Mouse (Mus musculus) myocyte (in vitro differentiated cells): Measurements from ENCODE around the gene Dop1a. TPM values are rescaled to one million over a fixed set of nuclear protein-coding genes. Genes with fewer than 3 reads are reported as not detected.

Source experiments
- H3K27me3 ChIP-seq: one replicate; pipeline ENCODE4 v1.6.1; 2011; ENCODE audit not compliant: control insufficient read depth, insufficient read depth, insufficient read length
- H3K36me3 ChIP-seq: one replicate; pipeline ENCODE4 v1.6.1; 2011; ENCODE audit not compliant: control insufficient read depth, insufficient read depth
- H3K4me2 ChIP-seq: one replicate; pipeline ENCODE4 v1.6.1; 2011; ENCODE audit warnings: low read depth, control low read depth
- H3K4me3 ChIP-seq: one replicate; pipeline ENCODE4 v1.5.1; 2011; ENCODE audit warnings: mild to moderate bottlenecking, control low read depth, moderate library complexity
- H3K79me2 ChIP-seq: one replicate; pipeline ENCODE4 v1.6.1; 2011; ENCODE audit not compliant: control insufficient read depth, insufficient read depth
- H3ac ChIP-seq: one replicate; pipeline ENCODE4 v1.6.1; 2011; ENCODE audit not compliant: control insufficient read depth, insufficient read length
- CEBPB ChIP-seq: IDR thresholded peaks from 2 replicates; pipeline ENCODE4 v1.6.1; 2011; ENCODE audit warnings: mild to moderate bottlenecking, moderate library complexity; ENCODE audit not compliant: poor library complexity, insufficient read depth, severe bottlenecking
- E2F4 ChIP-seq: IDR thresholded peaks from one replicate; pipeline ENCODE4 v1.6.1; 2011; ENCODE audit warnings: mild to moderate bottlenecking, control low read depth, moderate library complexity; ENCODE audit not compliant: insufficient read depth
- MAX ChIP-seq: IDR thresholded peaks from one replicate; pipeline ENCODE4 v1.6.1; 2011; ENCODE audit warnings: low read depth, mild to moderate bottlenecking, control low read depth
- MYOD1 ChIP-seq, 3 experiments: IDR thresholded peaks; one replicate each; pipeline ENCODE4 v1.6.1; 2011; ENCODE audit warnings: control low read depth in 2 of 3, low read depth in 2 of 3, mild to moderate bottlenecking in 2 of 3, moderate library complexity in 1 of 3; ENCODE audit not compliant: insufficient read length in 2 of 3, control insufficient read depth in 1 of 3
- MYOG ChIP-seq, 3 experiments: IDR thresholded peaks; one replicate each; pipeline ENCODE4 v1.6.1; 2011; ENCODE audit warnings: control low read depth in 2 of 3, low read depth in 2 of 3, mild to moderate bottlenecking in 2 of 3; ENCODE audit not compliant: insufficient read length in 2 of 3, control insufficient read depth in 1 of 3, insufficient read depth in 1 of 3
- POLR2A ChIP-seq: IDR thresholded peaks from one replicate; pipeline ENCODE4 v1.6.1; 2011; ENCODE audit warnings: low read depth, mild to moderate bottlenecking, control low read depth, moderate library complexity; ENCODE audit not compliant: insufficient read length
- POLR2AphosphoS2 ChIP-seq: IDR thresholded peaks from one replicate; pipeline ENCODE4 v1.6.1; 2011; ENCODE audit warnings: low read depth, control low read depth; ENCODE audit not compliant: insufficient read length
- REST ChIP-seq: IDR thresholded peaks from one replicate; pipeline ENCODE4 v1.6.1; 2011; ENCODE audit warnings: mild to moderate bottlenecking, control low read depth, moderate library complexity; ENCODE audit not compliant: insufficient read depth, insufficient read length
- SRF ChIP-seq: IDR thresholded peaks from one replicate; pipeline ENCODE4 v1.6.1; 2011; ENCODE audit warnings: low read depth; ENCODE audit not compliant: control insufficient read depth, insufficient read length
- TCF12 ChIP-seq: IDR thresholded peaks from one replicate; pipeline ENCODE4 v1.6.1; 2011; ENCODE audit warnings: mild to moderate bottlenecking, control low read depth; ENCODE audit not compliant: poor library complexity, insufficient read depth, severe bottlenecking
- TCF3 ChIP-seq: IDR thresholded peaks from one replicate; pipeline ENCODE4 v1.6.1; 2011; ENCODE audit warnings: low read depth, control low read depth; ENCODE audit not compliant: insufficient read length
- USF1 ChIP-seq: IDR thresholded peaks from one replicate; pipeline ENCODE4 v1.6.1; 2011; ENCODE audit warnings: low read depth, mild to moderate bottlenecking, control low read depth, moderate library complexity
- polyA plus RNA-seq: library from polyadenylated mRNA; unstranded; fragments of >200 nt; fragmentation: generic; extraction: Trizol; gene quantifications from one replicate; pipeline ENCODE4 v1.2.1, GENCODE M21; 2012; ENCODE audit warnings: missing spikeins

Gene Dop1a
- polyA plus RNA-seq, 1 experiment: 3.1 TPM

GRCm38 (mm10) chr9:86496261-86496660 is 29.3 kb downstream of the Dop1a start:
- H3K4me3 ChIP-seq: no peak overlapping the region
- no peak overlapping the region for H3K4me2 ChIP-seq
- H3K79me2 ChIP-seq: no peaks in the 10 kb centered on the region
- no peaks in the 10 kb centered on the region for H3K27me3 ChIP-seq
- H3ac ChIP-seq: no peak overlapping the region
- peaks cover 16% of the 10 kb centered on the region for H3K36me3 ChIP-seq
- no peak for TF ChIP-seq E2F4

GRCm38 (mm10) chr9:86499083-86499482 is 32.1 kb downstream of the Dop1a start:
- Histone ChIP-seq H3K4me3 (no peak overlapping the region), H3K4me2 (no peak overlapping the region), H3ac (no peak overlapping the region), H3K36me3 (peaks cover 24% of the 10 kb centered on the region), H3K79me2 (no peaks in the 10 kb centered on the region), H3K27me3 (no peaks in the 10 kb centered on the region)
- TF ChIP-seq MAX (no peak), POLR2A (no peak), POLR2AphosphoS2 (no peak), MYOD1 (IDR thresholded peaks at IDR 0.05; ENCODE audit: control insufficient read depth in 1 of 3, insufficient read length in 2 of 3, low read depth in 2 of 3) (no peak), REST (no peak), CEBPB (no peak), MYOG (IDR thresholded peaks at IDR 0.05; ENCODE audit: control insufficient read depth in 1 of 3, insufficient read depth in 1 of 3, insufficient read length in 2 of 3, low read depth in 2 of 3) (no peak), E2F4 (no peak), SRF (no peak), USF1 (no peak), TCF12 (no peak), TCF3 (no peak)

DNA sequence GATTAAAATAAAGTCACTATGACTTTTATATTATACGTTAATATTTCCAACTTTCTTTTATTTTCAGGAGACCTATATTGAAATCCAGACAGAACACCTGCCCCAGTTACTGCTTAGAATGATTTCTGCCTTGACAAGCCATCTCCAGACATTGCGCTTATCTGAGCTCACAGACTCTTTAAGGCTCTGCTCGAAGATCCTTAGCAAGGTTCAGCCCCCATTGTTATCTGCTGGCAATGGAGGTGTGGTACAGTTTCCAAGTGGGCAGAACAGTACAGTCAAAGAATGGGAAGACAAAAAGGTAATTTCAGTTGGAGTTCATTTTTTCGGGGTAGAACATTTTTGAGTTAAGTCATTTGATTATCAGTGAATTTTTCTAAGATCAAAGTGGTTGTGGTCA is 40.5 kb downstream of the Dop1a start:
- H3K4me2 ChIP-seq: no peak overlapping the region
- no peak overlapping the region for H3K4me3 ChIP-seq
- H3K36me3 ChIP-seq: peaks cover 6% of the 10 kb centered on the region
- TF ChIP-seq USF1 (no peak), TCF3 (no peak), TCF12 (no peak), POLR2A (no peak), REST (no peak), SRF (no peak), POLR2AphosphoS2 (no peak), CEBPB (no peak), MYOG (IDR thresholded peaks at IDR 0.05; ENCODE audit: control insufficient read depth in 1 of 3, insufficient read depth in 1 of 3, insufficient read length in 2 of 3, low read depth in 2 of 3) (no peak), MYOD1 (IDR thresholded peaks at IDR 0.05; ENCODE audit: control insufficient read depth in 1 of 3, insufficient read length in 2 of 3, low read depth in 2 of 3) (no peak), E2F4 (no peak), MAX (no peak)
- H3ac ChIP-seq: no peak overlapping the region
- no peaks in the 10 kb centered on the region for H3K27me3 ChIP-seq
- H3K79me2 ChIP-seq: no peaks in the 10 kb centered on the region

GRCm38 (mm10) chr9:86513733-86514132 is 46.8 kb downstream of the Dop1a start:
- no peak overlapping the region for H3ac ChIP-seq
- no peaks in the 10 kb centered on the region for H3K79me2 ChIP-seq
- no peak overlapping the region for H3K4me3 ChIP-seq
- TF ChIP-seq REST: no peak
- no peak for TF ChIP-seq USF1
- TF ChIP-seq TCF3: no peak
- no peak for TF ChIP-seq E2F4
- TF ChIP-seq POLR2A: no peak
- no peak for TF ChIP-seq SRF
- TF ChIP-seq MAX: no peak
- TF ChIP-seq MYOD1 (IDR thresholded peaks at IDR 0.05; ENCODE audit: control insufficient read depth in 1 of 3, insufficient read length in 2 of 3, low read depth in 2 of 3): no peak
- TF ChIP-seq POLR2AphosphoS2: no peak
- no peak for TF ChIP-seq MYOG (IDR thresholded peaks at IDR 0.05; ENCODE audit: control insufficient read depth in 1 of 3, insufficient read depth in 1 of 3, insufficient read length in 2 of 3, low read depth in 2 of 3)
- no peak for TF ChIP-seq TCF12
- no peak for TF ChIP-seq CEBPB
- no peaks in the 10 kb centered on the region for H3K27me3 ChIP-seq
- H3K4me2 ChIP-seq: no peak overlapping the region
- H3K36me3 ChIP-seq: peaks cover 27% of the 10 kb centered on the region

GRCm38 (mm10) chr9:86514390-86514789 is 47.4 kb downstream of the Dop1a start:
- H3K36me3 ChIP-seq: peaks cover 27% of the 10 kb centered on the region
- TF ChIP-seq CEBPB: no peak
- H3K79me2 ChIP-seq: no peaks in the 10 kb centered on the region
- H3K4me2 ChIP-seq: no peak overlapping the region
- no peak overlapping the region for H3ac ChIP-seq
- no peaks in the 10 kb centered on the region for H3K27me3 ChIP-seq
- H3K4me3 ChIP-seq: no peak overlapping the region
